ENCODE assay signal across 11 mouse cellular contexts in the genomic region with DNA sequence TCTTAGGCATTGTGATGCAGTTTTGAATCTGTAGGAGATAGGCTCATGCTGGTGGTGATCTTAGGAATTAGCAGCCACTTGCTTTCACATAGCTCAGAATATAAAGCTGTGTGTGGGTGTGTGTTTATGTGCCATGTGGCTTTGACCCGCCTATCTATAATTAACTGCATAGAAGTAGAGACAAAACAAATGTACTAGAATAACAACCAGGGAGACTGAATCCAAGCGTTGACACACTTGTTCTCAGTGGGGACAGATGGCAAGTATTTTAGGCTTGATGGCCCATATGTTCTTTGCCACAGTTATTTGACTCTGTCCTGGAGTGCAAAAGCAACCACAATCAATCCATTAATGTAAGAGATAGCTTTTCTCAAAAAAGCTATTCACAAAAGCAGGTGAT.
DNase-seq lines count a peak whose midpoint lies in the region; TF ChIP-seq lines count a peak whose summit lies in the region.
"Had no signal": no experiment of that assay in that cellular context is flagged by ENCODE, and none has a peak within 500 bp of the region (broad histone marks: within the 10 kb centered on the region; RNA-seq: fewer than 3 reads in every experiment).

No protein-coding gene starts in this region.

- intact Hi-C loops in left cerebral cortex, adult 2 months (cut with DNase I) = no loop called here

- DNase-seq in layer of hippocampus, adult 18-20 months (ENCODE audit: low spot score in 2 of 2) = peak; percentile 38 to 83
- DNase-seq in layer of hippocampus, postnatal 25 days (ENCODE audit: extremely low spot score in 1 of 2, low spot score in 1 of 2) = no peak
- peak; percentile 45 for DNase-seq in cerebellum, adult 11-12 months
- peak; percentile 35 to 48 for DNase-seq in cerebellum, postnatal 10 days
- DNase-seq in left cerebral cortex, adult 2 months (ENCODE audit: extremely low spot score in 1 of 2, low spot score in 2 of 2) = no peak
- no peak for DNase-seq in urinary bladder, postnatal 25 days (ENCODE audit: low spot score)
- DNase-seq in thymus, postnatal 14 days = no peak
- DNase-seq: kidney, postnatal 10 days; lung, postnatal 14 days; thymus, postnatal 4 days had no signal

- no peak overlapping the region for H3K4me3 ChIP-seq in left cerebral cortex, adult 2 months
- H3K4me3 ChIP-seq: midbrain, embryonic 15.5 days had no signal

- H3K27ac ChIP-seq in left cerebral cortex, adult 2 months = no peak overlapping the region; the same call in 1 of the 2 replicates
- H3K27ac ChIP-seq: midbrain, embryonic 15.5 days had no signal

- TF ChIP-seq CTCF in left cerebral cortex, adult 2 months (IDR thresholded peaks at IDR 0.05) = peak; percentile 2

Comparison
In these comparisons a context has a peak if more than half of its experiments do, and no peak if none do; other contexts are left out.
1. DNase-seq: peak in layer of hippocampus, adult 18-20 months (2 of 2), cerebellum, adult 11-12 months (single experiment) and cerebellum, postnatal 10 days (2 of 2); none in layer of hippocampus, postnatal 25 days (0 of 2), left cerebral cortex, adult 2 months (0 of 2), urinary bladder, postnatal 25 days (single experiment) and thymus, postnatal 14 days (single experiment).